In the genomic region with DNA sequence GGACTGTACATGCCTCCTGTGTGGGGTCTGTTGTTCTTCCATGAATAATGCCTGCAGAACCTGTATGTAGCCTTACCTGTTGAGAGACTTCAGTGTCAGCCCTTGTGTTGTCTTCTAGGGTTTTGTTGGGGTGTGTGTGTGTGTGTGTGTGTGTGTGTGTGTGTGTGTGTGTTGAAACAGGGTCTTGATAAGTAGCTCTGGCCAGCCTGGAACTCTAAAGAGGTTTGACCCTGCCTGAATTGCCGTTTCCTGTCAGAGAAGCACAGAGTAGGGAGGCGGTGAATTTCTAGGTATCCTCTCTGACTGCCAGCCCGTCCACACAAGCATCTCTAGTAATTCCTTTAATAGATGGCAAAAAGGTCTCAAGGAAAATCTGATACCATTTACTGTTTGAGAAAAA, we compare ENCODE assay signal across 11 mouse cellular contexts. TPM values are rescaled to one million over a fixed set of nuclear protein-coding genes. Genes with fewer than 3 reads are reported as not detected.
DNase-seq lines count a peak whose midpoint lies in the region; ATAC-seq and TF ChIP-seq lines count a peak whose summit lies in the region.
"Had no signal": no experiment of that assay in that cellular context is flagged by ENCODE, and none has a peak within 500 bp of the region (broad histone marks: within the 10 kb centered on the region; RNA-seq: fewer than 3 reads in every experiment).

No protein-coding gene starts in this region.

- H3K4me2 ChIP-seq in forebrain, embryonic 12.5 days: 0 out of 2 replicates have a peak overlapping the region, but pooled peaks have one; percentile 71
- no peak overlapping the region for H3K4me2 ChIP-seq in forebrain, embryonic 16.5 days (ENCODE audit: low read length)
- peak overlapping the region; percentile 72 for H3K4me2 ChIP-seq in limb, embryonic 12.5 days
- H3K4me2 ChIP-seq in hindbrain, embryonic 13.5 days: peak overlapping the region; percentile 73
- H3K4me2 ChIP-seq in liver, postnatal 0 days (ENCODE audit: low read depth, low read length): peak overlapping the region; percentile 68

- H3K36me3 ChIP-seq in forebrain, embryonic 12.5 days (replicated peaks): peaks cover 31% of the 10 kb centered on the region
- peaks cover 15% of the 10 kb centered on the region for H3K36me3 ChIP-seq in forebrain, embryonic 16.5 days (ENCODE audit: control insufficient read depth, insufficient read depth)
- peaks cover 32% of the 10 kb centered on the region for H3K36me3 ChIP-seq in limb, embryonic 12.5 days
- H3K36me3 ChIP-seq in limb, embryonic 10.5 days: peaks cover 41% of the 10 kb centered on the region
- H3K36me3 ChIP-seq in hindbrain, embryonic 13.5 days: peaks cover 27% of the 10 kb centered on the region
- H3K36me3 ChIP-seq in liver, postnatal 0 days (replicated peaks; ENCODE audit: insufficient read depth, low read length): peaks cover 26% of the 10 kb centered on the region

- WGBS in forebrain, embryonic 12.5 days: 85% methylated on average over 3 of the region's 3 CpGs
- WGBS in forebrain, embryonic 16.5 days: 77% methylated on average over 3 of the region's 3 CpGs
- 77% methylated on average over 3 of the region's 3 CpGs for WGBS in limb, embryonic 12.5 days
- 78% methylated on average over 3 of the region's 3 CpGs for WGBS in limb, embryonic 10.5 days
- WGBS in hindbrain, embryonic 13.5 days: 90% methylated on average over 3 of the region's 3 CpGs
- 69% methylated on average over 3 of the region's 3 CpGs for WGBS in liver, postnatal 0 days (ENCODE audit: insufficient replicate concordance)

- peaks cover 22% of the 10 kb centered on the region for H3K4me1 ChIP-seq in forebrain, embryonic 12.5 days
- peaks cover 21% of the 10 kb centered on the region for H3K4me1 ChIP-seq in forebrain, embryonic 16.5 days (replicated peaks; ENCODE audit: control insufficient read depth, insufficient read depth, low read length)
- peaks cover 22% of the 10 kb centered on the region for H3K4me1 ChIP-seq in limb, embryonic 12.5 days (replicated peaks)
- peaks cover 19% of the 10 kb centered on the region for H3K4me1 ChIP-seq in limb, embryonic 10.5 days
- peaks cover 21% of the 10 kb centered on the region for H3K4me1 ChIP-seq in hindbrain, embryonic 13.5 days (replicated peaks)
- H3K4me1 ChIP-seq in liver, postnatal 0 days (ENCODE audit: insufficient read depth): peaks cover 13% of the 10 kb centered on the region

- TF ChIP-seq CTCF in liver, postnatal 0 days (IDR thresholded peaks at IDR 0.05; ENCODE audit: low read depth): no peak

- ATAC-seq in forebrain, embryonic 12.5 days (ENCODE audit: low FRiP score): no peak
- no peak for ATAC-seq in forebrain, embryonic 16.5 days
- ATAC-seq in limb, embryonic 12.5 days (ENCODE audit: insufficient number of reproducible peaks, insufficient read depth, low FRiP score, low TSS enrichment, low read depth): no peak
- ATAC-seq in hindbrain, embryonic 13.5 days (ENCODE audit: low FRiP score): no peak
- ATAC-seq in liver, postnatal 0 days: no peak

- DNase-seq in limb, embryonic 10.5 days (ENCODE audit: low spot score): no peak
- DNase-seq in liver, postnatal 0 days: no peak
- DNase-seq in frontal cortex, adult 2 months (ENCODE audit: extremely low spot score in 1 of 2, low spot score in 1 of 2): no peak
- DNase-seq in gastrocnemius, postnatal 10 days: no peak
- DNase-seq: B cell, adult 2 months; kidney, postnatal 10 days; lung, adult 18-20 months had no signal

- no peak overlapping the region for H3K27ac ChIP-seq in forebrain, embryonic 12.5 days
- H3K27ac ChIP-seq in forebrain, embryonic 16.5 days (ENCODE audit: low read length): no peak overlapping the region
- no peak overlapping the region for H3K27ac ChIP-seq in limb, embryonic 12.5 days
- H3K27ac ChIP-seq in limb, embryonic 10.5 days: no peak overlapping the region
- no peak overlapping the region for H3K27ac ChIP-seq in hindbrain, embryonic 13.5 days
- no peak overlapping the region for H3K27ac ChIP-seq in liver, postnatal 0 days (ENCODE audit: low read depth)

- no peak overlapping the region for H3K4me3 ChIP-seq in forebrain, embryonic 12.5 days (replicated peaks)
- no peak overlapping the region for H3K4me3 ChIP-seq in forebrain, embryonic 16.5 days (replicated peaks; ENCODE audit: low read length)
- H3K4me3 ChIP-seq in limb, embryonic 12.5 days (replicated peaks): 0 out of 2 replicates have a peak overlapping the region, but pooled peaks have one; percentile 97
- H3K4me3 ChIP-seq in limb, embryonic 10.5 days: no peak overlapping the region; the same call in 1 of the 2 replicates
- H3K4me3 ChIP-seq in hindbrain, embryonic 13.5 days: peak overlapping the region; percentile 97; the same call in 1 of the 2 replicates
- peak overlapping the region; percentile 81; the same call in 1 of the 2 replicates for H3K4me3 ChIP-seq in liver, postnatal 0 days (ENCODE audit: low read depth, low read length)

- no peak for TF ChIP-seq EP300 in liver, postnatal 0 days (IDR thresholded peaks at IDR 0.05; ENCODE audit: low read depth)

- no peaks in the 10 kb centered on the region for H3K27me3 ChIP-seq in forebrain, embryonic 12.5 days
- H3K27me3 ChIP-seq in forebrain, embryonic 16.5 days (replicated peaks; ENCODE audit: control insufficient read depth, insufficient read depth, low read length): no peaks in the 10 kb centered on the region
- H3K27me3 ChIP-seq in limb, embryonic 12.5 days: no peaks in the 10 kb centered on the region
- H3K27me3 ChIP-seq in limb, embryonic 10.5 days (ENCODE audit: low read depth, poor library complexity, severe bottlenecking): no peaks in the 10 kb centered on the region
- H3K27me3 ChIP-seq in hindbrain, embryonic 13.5 days: no peaks in the 10 kb centered on the region
- H3K27me3 ChIP-seq in liver, postnatal 0 days (ENCODE audit: insufficient read depth, low read length): no peaks in the 10 kb centered on the region

- H3K9ac ChIP-seq in forebrain, embryonic 12.5 days: no peak overlapping the region
- no peak overlapping the region for H3K9ac ChIP-seq in forebrain, embryonic 16.5 days (replicated peaks; ENCODE audit: low read depth, low read length)
- H3K9ac ChIP-seq in limb, embryonic 12.5 days (replicated peaks): no peak overlapping the region
- H3K9ac ChIP-seq in hindbrain, embryonic 13.5 days: no peak overlapping the region
- no peak overlapping the region for H3K9ac ChIP-seq in liver, postnatal 0 days (replicated peaks)

- no peaks in the 10 kb centered on the region for H3K9me3 ChIP-seq in forebrain, embryonic 12.5 days
- H3K9me3 ChIP-seq in forebrain, embryonic 16.5 days (ENCODE audit: control insufficient read depth, low read length): no peaks in the 10 kb centered on the region
- no peaks in the 10 kb centered on the region for H3K9me3 ChIP-seq in limb, embryonic 12.5 days
- 0 out of 2 replicates have a peak, but pooled peaks cover 2% of the 10 kb centered on the region for H3K9me3 ChIP-seq in limb, embryonic 10.5 days (replicated peaks)
- H3K9me3 ChIP-seq in hindbrain, embryonic 13.5 days: no peaks in the 10 kb centered on the region
- no peaks in the 10 kb centered on the region for H3K9me3 ChIP-seq in liver, postnatal 0 days (ENCODE audit: low read length)

RNA-seq across cellular contexts. Expression of a gene that starts 4.1 kb away (rescaled TPM):
- polyA plus RNA-seq in forebrain, embryonic 12.5 days (2016; fragmentation: Nextera tagmentation; extraction: Ambion mirVana): 43.6 and 47.2 TPM in 2 replicates
- polyA plus RNA-seq in forebrain, embryonic 16.5 days (2015; fragmentation: Nextera tagmentation; extraction: Ambion mirVana): 42.9 and 45.4 TPM in 2 replicates
- polyA plus RNA-seq in limb, embryonic 12.5 days (2016; fragmentation: Nextera tagmentation; extraction: Ambion mirVana): 46.5 and 50.4 TPM in 2 replicates
- polyA plus RNA-seq in limb, embryonic 10.5 days (2016; fragmentation: Nextera tagmentation; extraction: Ambion mirVana): 39.7 and 40.8 TPM in 2 replicates
- polyA plus RNA-seq in hindbrain, embryonic 13.5 days (2015; fragmentation: Nextera tagmentation; extraction: Ambion mirVana): 40.7 and 44.7 TPM in 2 replicates
- 12.6 and 14.5 TPM in 2 replicates for polyA plus RNA-seq in liver, postnatal 0 days (2015; fragmentation: Nextera tagmentation; extraction: Ambion mirVana)
- 49.8 and 50.4 TPM in 2 replicates for polyA plus RNA-seq in frontal cortex, adult 2 months (2012; rRNA removed)
- total RNA-seq in gastrocnemius, postnatal 10 days (2021): 10 to 100 TPM; 26.5 to 29.0 TPM

RNA-seq across cellular contexts. Expression of a gene that starts 8.9 kb away (rescaled TPM):
- polyA plus RNA-seq in forebrain, embryonic 12.5 days (2016; fragmentation: Nextera tagmentation; extraction: Ambion mirVana): 19.9 and 21.4 TPM in 2 replicates
- 29.1 and 34.1 TPM in 2 replicates for polyA plus RNA-seq in forebrain, embryonic 16.5 days (2015; fragmentation: Nextera tagmentation; extraction: Ambion mirVana)
- 20.6 and 21.6 TPM in 2 replicates for polyA plus RNA-seq in limb, embryonic 12.5 days (2016; fragmentation: Nextera tagmentation; extraction: Ambion mirVana)
- polyA plus RNA-seq in limb, embryonic 10.5 days (2016; fragmentation: Nextera tagmentation; extraction: Ambion mirVana): 18.4 and 20.1 TPM in 2 replicates
- 22.6 and 23.8 TPM in 2 replicates for polyA plus RNA-seq in hindbrain, embryonic 13.5 days (2015; fragmentation: Nextera tagmentation; extraction: Ambion mirVana)
- polyA plus RNA-seq in liver, postnatal 0 days (2015; fragmentation: Nextera tagmentation; extraction: Ambion mirVana): 7.2 and 8.4 TPM in 2 replicates
- polyA plus RNA-seq in frontal cortex, adult 2 months (2012; rRNA removed): 34.9 and 35.9 TPM in 2 replicates
- total RNA-seq in gastrocnemius, postnatal 10 days (2021): 10 to 100 TPM; 14.4 to 18.1 TPM

Comparison
In these comparisons a context has a peak if more than half of its experiments do, and no peak if none do; other contexts are left out.
1. H3K4me3 ChIP-seq: peak in limb, embryonic 12.5 days (single experiment), hindbrain, embryonic 13.5 days (single experiment) and liver, postnatal 0 days (single experiment); none in forebrain, embryonic 12.5 days (single experiment), forebrain, embryonic 16.5 days (single experiment) and limb, embryonic 10.5 days (single experiment).